7 mouse cellular contexts compared by ENCODE assay signal in the genomic region with DNA sequence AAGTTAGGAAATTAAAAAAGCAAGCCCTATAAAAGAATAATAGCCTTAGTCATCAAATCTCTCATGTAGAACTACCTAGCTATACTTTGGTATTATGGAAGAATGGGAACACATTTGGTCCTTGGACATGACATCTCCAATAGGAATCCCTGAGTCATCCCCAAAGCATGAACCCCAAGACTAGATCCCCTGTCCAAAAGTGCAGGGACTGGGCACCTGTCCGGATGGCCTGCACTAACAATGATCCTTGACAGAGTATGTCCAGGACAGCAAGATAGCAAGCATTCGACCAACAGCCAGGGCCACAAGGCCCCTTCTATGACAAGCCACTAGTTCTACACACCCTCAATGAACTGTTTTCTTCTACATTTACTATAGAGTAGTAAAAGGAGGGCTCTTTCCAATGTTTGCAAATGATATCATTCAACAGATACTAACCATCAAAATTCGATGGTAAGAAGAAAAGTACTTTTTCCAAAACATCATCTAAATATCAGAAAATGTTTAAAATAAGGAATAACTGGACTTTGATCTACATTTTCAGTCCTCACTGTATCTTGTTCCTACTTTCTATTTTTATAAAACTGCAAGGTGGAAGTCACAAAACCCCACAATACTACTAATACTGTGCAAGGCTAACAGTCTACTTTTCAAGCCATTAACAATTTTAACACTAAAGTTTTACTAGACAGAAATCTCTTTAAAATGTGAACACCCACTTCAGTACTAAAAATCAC. TPM values are rescaled to one million over a fixed set of nuclear protein-coding genes. Genes with fewer than 3 reads are reported as not detected.
DNase-seq lines count a peak whose midpoint lies in the region; ATAC-seq lines count a peak whose summit lies in the region.

No protein-coding gene starts in this region.

- H3K4me2 ChIP-seq in forebrain, embryonic 15.5 days (replicated peaks), result peak overlapping the region; percentile 65
- peak overlapping the region; percentile 66 for H3K4me2 ChIP-seq in liver, embryonic 11.5 days

- intact Hi-C loops in left cerebral cortex, postnatal 36 days (cut with DNase I), result loop anchor here (2.0 to 10.0 kb wide), 6 partner anchors 41 to 591 kb away; a partner anchor contains a TSS

- H3K4me1 ChIP-seq in forebrain, embryonic 15.5 days, result peaks cover 36% of the 10 kb centered on the region
- H3K4me1 ChIP-seq in liver, embryonic 11.5 days (replicated peaks; ENCODE audit: control insufficient read depth, insufficient read depth, low read length), result peaks cover 35% of the 10 kb centered on the region

- peak; percentile 21 for DNase-seq in 3134 (ENCODE audit: extremely low read depth, insufficient read length, low spot score)
- peak; percentile 71 for DNase-seq in 3T3-L1 (ENCODE audit: low read depth, low spot score)
- no peak for DNase-seq in liver, embryonic 11.5 days (ENCODE audit: low spot score)
- DNase-seq in urinary bladder, postnatal 25 days (ENCODE audit: low spot score), result no peak
- no peak for DNase-seq in layer of hippocampus, adult 8-10 months (ENCODE audit: low spot score in 2 of 2)
- no peak for DNase-seq in left cerebral cortex, postnatal 36 days (ENCODE audit: low spot score in 2 of 2)

- peak overlapping the region; percentile 99 for H3K27ac ChIP-seq in forebrain, embryonic 15.5 days (replicated peaks)
- peak overlapping the region; percentile 98; the same call in 1 of the 2 replicates for H3K27ac ChIP-seq in liver, embryonic 11.5 days (ENCODE audit: low read depth, low read length)

- WGBS in forebrain, embryonic 15.5 days, result 64% methylated on average over 3 of the region's 3 CpGs
- WGBS in liver, embryonic 11.5 days, result 27% methylated on average over 3 of the region's 3 CpGs

- no peak for ATAC-seq in forebrain, embryonic 15.5 days (replicated peaks)
- ATAC-seq in liver, embryonic 11.5 days (replicated peaks; ENCODE audit: low FRiP score), result no peak

- no peaks in the 10 kb centered on the region for H3K36me3 ChIP-seq in forebrain, embryonic 15.5 days
- H3K36me3 ChIP-seq in liver, embryonic 11.5 days (ENCODE audit: control insufficient read depth, insufficient read depth, low read length), result no peaks in the 10 kb centered on the region

- H3K27me3 ChIP-seq in forebrain, embryonic 15.5 days, result no peaks in the 10 kb centered on the region
- no peaks in the 10 kb centered on the region for H3K27me3 ChIP-seq in liver, embryonic 11.5 days (replicated peaks; ENCODE audit: control insufficient read depth, insufficient read depth, low read length)

- H3K9ac ChIP-seq in forebrain, embryonic 15.5 days (replicated peaks), result peak overlapping the region; percentile 100
- peak overlapping the region; percentile 43 for H3K9ac ChIP-seq in liver, embryonic 11.5 days (ENCODE audit: low read depth, low read length)

- no peaks in the 10 kb centered on the region for H3K9me3 ChIP-seq in forebrain, embryonic 15.5 days
- no peaks in the 10 kb centered on the region for H3K9me3 ChIP-seq in liver, embryonic 11.5 days (ENCODE audit: control insufficient read depth, low read length)

- peak overlapping the region; percentile 100 for H3K4me3 ChIP-seq in forebrain, embryonic 15.5 days
- H3K4me3 ChIP-seq in liver, embryonic 11.5 days (ENCODE audit: low read depth, low read length), result peak overlapping the region; percentile 92

RNA-seq across cellular contexts. Expression of a gene that starts 2.0 kb away (rescaled TPM):
- 28.4 and 29.2 TPM in 2 replicates for polyA plus RNA-seq in forebrain, embryonic 15.5 days (2015; fragmentation: Nextera tagmentation; extraction: Ambion mirVana)
- polyA plus RNA-seq in liver, embryonic 11.5 days (2014; fragmentation: Nextera tagmentation; extraction: Ambion mirVana), result 19.0 and 23.3 TPM in 2 replicates
- total RNA-seq in layer of hippocampus, adult 8-10 months (2022), result 10 to 100 TPM; 36.3 to 42.8 (median 38.0) TPM
- 10 to 100 TPM; 26.9 to 34.7 TPM for total RNA-seq in left cerebral cortex, postnatal 36 days (2021)

Comparison
In these comparisons a context has a peak if more than half of its experiments do, and no peak if none do; other contexts are left out.
1. DNase-seq: peak in 3134 (single experiment) and 3T3-L1 (single experiment); none in liver, embryonic 11.5 days (single experiment), urinary bladder, postnatal 25 days (single experiment), layer of hippocampus, adult 8-10 months (0 of 2) and left cerebral cortex, postnatal 36 days (0 of 2).